Mouse (Mus musculus) liver, adult 2 months (tissue): Measurements from ENCODE around the gene Ifi44. TPM values are rescaled to one million over a fixed set of nuclear protein-coding genes. Genes with fewer than 3 reads are reported as not detected.
A peak's percentile ranks its signal among the peaks of the same experiment; 100 is the strongest.

Source experiments
- DNase-seq: peaks from one replicate; pipeline ENCODE4 v3.0.0-alpha.2; 2011; ENCODE audit warnings: low read depth, low spot score; ENCODE audit errors: extremely low read depth
- H3K27ac ChIP-seq: fragments of 200-500 bp; replicated peaks from 2 replicates; pipeline ENCODE4 v1.5.1; 2012; ENCODE audit warnings: low read depth, mild to moderate bottlenecking, control low read depth, inconsistent platforms, low read length; ENCODE audit not compliant: insufficient read depth
- H3K27me3 ChIP-seq: fragments of 200-500 bp; 2 replicates; pipeline ENCODE4 v1.6.1; 2012; ENCODE audit warnings: mild to moderate bottlenecking, moderate library complexity, low read length, inconsistent platforms; ENCODE audit not compliant: control insufficient read depth, insufficient read depth
- H3K36me3 ChIP-seq: fragments of 200-500 bp; 2 replicates; pipeline ENCODE4 v1.6.1; 2012; ENCODE audit warnings: low read length, inconsistent platforms; ENCODE audit not compliant: control insufficient read depth, insufficient read depth
- H3K4me1 ChIP-seq: fragments of 200-500 bp; 2 replicates; pipeline ENCODE4 v1.6.1; 2011; ENCODE audit warnings: low read length; ENCODE audit not compliant: control insufficient read depth, insufficient read depth
- H3K4me3 ChIP-seq: fragments of 200-500 bp; 2 replicates; pipeline ENCODE4 v1.5.1; 2011; ENCODE audit warnings: low read depth, mild to moderate bottlenecking, control low read depth, low read length, moderate library complexity; ENCODE audit not compliant: insufficient read depth
- H3K79me2 ChIP-seq: fragments of 200-500 bp; 2 replicates; pipeline ENCODE4 v1.6.1; 2012; ENCODE audit warnings: inconsistent platforms, mild to moderate bottlenecking, low read length, moderate library complexity; ENCODE audit not compliant: control insufficient read depth, insufficient read depth
- H3K9ac ChIP-seq: fragments of 200-500 bp; 2 replicates; pipeline ENCODE4 v1.6.1; 2012; ENCODE audit warnings: low read depth, mild to moderate bottlenecking, control low read depth, inconsistent platforms, low read length
- CTCF ChIP-seq: fragments of 200-500 bp; IDR thresholded peaks from 2 replicates; pipeline ENCODE4 v1.5.1; 2011; ENCODE audit warnings: low read depth, low read length, control low read depth
- POLR2A ChIP-seq: fragments of 200-500 bp; IDR thresholded peaks from 2 replicates; pipeline ENCODE4 v1.6.1; 2011; ENCODE audit warnings: low read length, control low read depth; ENCODE audit not compliant: insufficient read depth; ENCODE audit errors: extremely low read depth
- WGBS: fragments of 180-500 bp; shearing (Covaris S2); methylation state at CpG from one replicate; pipeline ENCODE4 v1.1.7; 2018; 5-methylcytosine and 5-hydroxymethylcytosine counted together
- polyA plus RNA-seq: library from polyadenylated mRNA; depleted of rRNA; stranded (reverse); fragments of >200 nt; gene quantifications from 2 replicates; pipeline ENCODE4 v1.2.3, GENCODE M21; 2012; rRNA removed
- total RNA-seq: library from RNA; depleted of rRNA; stranded (reverse); fragments of >200 nt; gene quantifications from 2 replicates; pipeline ENCODE4 v1.2.3, GENCODE M21; 2014; rRNA removed

The Ifi44 gene
- 5.4 and 6.5 TPM in 2 replicates for total RNA-seq
- 0.65 and 3.1 TPM in 2 replicates for polyA plus RNA-seq

- no peak within 1 kb of the TSS for H3K27ac ChIP-seq
- peak; percentile 17 for DNase-seq
- H3K9ac ChIP-seq = no peak within 1 kb of the TSS
- no peaks in the 10 kb centered on the region for H3K36me3 ChIP-seq
- TF ChIP-seq POLR2A = no peak
- TF ChIP-seq CTCF = no peak
- 21% methylated on average over 7 of the region's 7 CpGs for WGBS
- no peaks in the 10 kb centered on the region for H3K27me3 ChIP-seq
- H3K79me2 ChIP-seq = no peaks in the 10 kb centered on the region; the same call in 1 of the 2 replicates
- peak within 1 kb of the TSS; percentile 25 for H3K4me3 ChIP-seq
- H3K4me1 ChIP-seq = no peaks in the 10 kb centered on the region
Measured at GRCm38 (mm10) chr3:151749737-151750136, at the start of gene Ifi44. TSS of gene Ifi44 (minus strand) at chr3:151749960.

GRCm38 (mm10) chr3:151788622-151789021 is 38.9 kb upstream of the Ifi44 start:
- Histone ChIP-seq H3K27me3 (no peaks in the 10 kb centered on the region), H3K4me1 (no peaks in the 10 kb centered on the region), H3K4me3 (no peak overlapping the region), H3K9ac (no peak overlapping the region), H3K79me2 (no peaks in the 10 kb centered on the region), H3K27ac (no peak overlapping the region), H3K36me3 (no peaks in the 10 kb centered on the region)
- DNase-seq = no peak
- TF ChIP-seq POLR2A = no peak
- no peak for TF ChIP-seq CTCF
- WGBS = 85% methylated on average over 8 of the region's 8 CpGs

- Histone ChIP-seq H3K9ac (no peak overlapping the region), H3K4me1 (no peaks in the 10 kb centered on the region; the same call in 1 of the 2 replicates), H3K27ac (no peak overlapping the region), H3K79me2 (no peaks in the 10 kb centered on the region), H3K36me3 (no peaks in the 10 kb centered on the region), H3K4me3 (no peak overlapping the region), H3K27me3 (no peaks in the 10 kb centered on the region)
- 68% methylated on average over 4 of the region's 4 CpGs for WGBS
- TF ChIP-seq CTCF (no peak), POLR2A (no peak)
- peak; percentile 9 for DNase-seq
Measured at GRCm38 (mm10) chr3:151775089-151775488, 25.3 kb upstream of the Ifi44 start.

GRCm38 (mm10) chr3:151771074-151771473 is 21.3 kb upstream of the Ifi44 start:
- no peaks in the 10 kb centered on the region for H3K27me3 ChIP-seq
- no peaks in the 10 kb centered on the region; the same call in 1 of the 2 replicates for H3K4me1 ChIP-seq
- H3K36me3 ChIP-seq = no peaks in the 10 kb centered on the region
- no peak overlapping the region for H3K9ac ChIP-seq
- WGBS = 48% methylated on average over 3 of the region's 3 CpGs
- H3K27ac ChIP-seq = no peak overlapping the region
- no peaks in the 10 kb centered on the region for H3K79me2 ChIP-seq
- peak; percentile 80 for TF ChIP-seq CTCF
- no peak for TF ChIP-seq POLR2A
- H3K4me3 ChIP-seq = no peak overlapping the region
- peak; percentile 45 for DNase-seq

- WGBS = 89% methylated on average over 1 of the region's 1 CpGs
- Histone ChIP-seq H3K36me3 (no peaks in the 10 kb centered on the region), H3K79me2 (no peaks in the 10 kb centered on the region; the same call in 1 of the 2 replicates), H3K27ac (no peak overlapping the region), H3K4me1 (no peaks in the 10 kb centered on the region), H3K4me3 (no peak overlapping the region), H3K27me3 (no peaks in the 10 kb centered on the region), H3K9ac (no peak overlapping the region)
- no peak for TF ChIP-seq POLR2A
- no peak for TF ChIP-seq CTCF
- DNase-seq = no peak
Measured at GRCm38 (mm10) chr3:151748514-151748913, 1.2 kb downstream of the Ifi44 start.

- no peaks in the 10 kb centered on the region; the same call in 1 of the 2 replicates for H3K79me2 ChIP-seq
- no peak overlapping the region for H3K4me3 ChIP-seq
- H3K36me3 ChIP-seq = no peaks in the 10 kb centered on the region
- H3K27me3 ChIP-seq = no peaks in the 10 kb centered on the region
- no peaks in the 10 kb centered on the region for H3K4me1 ChIP-seq
- TF ChIP-seq CTCF (no peak), POLR2A (no peak)
- no peak overlapping the region for H3K27ac ChIP-seq
- no peak overlapping the region for H3K9ac ChIP-seq
- 72% methylated on average over 8 of the region's 8 CpGs for WGBS
- no peak for DNase-seq
Measured at GRCm38 (mm10) chr3:151746058-151746457, 3.7 kb downstream of the Ifi44 start.
